In genomic region chr6:128797185-128797905, GRCm38 (mm10) we compare ENCODE assay signal across 8 mouse cellular contexts. TPM values are rescaled to one million over a fixed set of nuclear protein-coding genes. Genes with fewer than 3 reads are reported as not detected.
DNase-seq lines count a peak whose midpoint lies in the region; ATAC-seq and TF ChIP-seq lines count a peak whose summit lies in the region.
"Had no signal": no experiment of that assay in that cellular context is flagged by ENCODE, and none has a peak within 500 bp of the region (broad histone marks: within the 10 kb centered on the region; RNA-seq: fewer than 3 reads in every experiment).

No protein-coding gene starts in this region.

- no peak overlapping the region for H3K27ac ChIP-seq in lung, embryonic 14.5 days (ENCODE audit: low read depth)
- no peak overlapping the region for H3K27ac ChIP-seq in forebrain, embryonic 10.5 days
- 0 out of 2 replicates have a peak overlapping the region, but pooled peaks have one; percentile 20 for H3K27ac ChIP-seq in intestine, embryonic 16.5 days (ENCODE audit: low read length)
- H3K27ac ChIP-seq in olfactory bulb, adult 2 months (ENCODE audit: insufficient read depth, low read depth, low read length) = peak overlapping the region; percentile 33; the same call in 1 of the 2 replicates

- no peak overlapping the region for H3K9ac ChIP-seq in lung, embryonic 14.5 days
- no peak overlapping the region; the same call in 1 of the 2 replicates for H3K9ac ChIP-seq in intestine, embryonic 16.5 days (ENCODE audit: low read depth, low read length)

- no peaks in the 10 kb centered on the region for H3K9me3 ChIP-seq in lung, embryonic 14.5 days (ENCODE audit: low read depth, low read length)
- no peaks in the 10 kb centered on the region for H3K9me3 ChIP-seq in forebrain, embryonic 10.5 days
- no peaks in the 10 kb centered on the region for H3K9me3 ChIP-seq in intestine, embryonic 16.5 days (ENCODE audit: control insufficient read depth, low read length)

- no peak for TF ChIP-seq CTCF in lung, embryonic 14.5 days (IDR thresholded peaks at IDR 0.05; ENCODE audit: low read depth)
- no peak for TF ChIP-seq CTCF in olfactory bulb, adult 2 months (IDR thresholded peaks at IDR 0.05; ENCODE audit: insufficient read depth, low read depth, low read length)

- H3K36me3 ChIP-seq in lung, embryonic 14.5 days (ENCODE audit: insufficient read depth) = no peaks in the 10 kb centered on the region
- H3K36me3 ChIP-seq in forebrain, embryonic 10.5 days (replicated peaks) = no peaks in the 10 kb centered on the region
- H3K36me3 ChIP-seq in intestine, embryonic 16.5 days (ENCODE audit: control insufficient read depth, insufficient read depth, low read length) = no peaks in the 10 kb centered on the region

- TF ChIP-seq POLR2A in olfactory bulb, adult 2 months (IDR thresholded peaks at IDR 0.05; ENCODE audit: insufficient read depth, low read depth, low read length) = no peak

- H3K4me1 ChIP-seq in lung, embryonic 14.5 days (ENCODE audit: insufficient read depth) = no peaks in the 10 kb centered on the region; the same call in 1 of the 2 replicates
- peaks cover 17% of the 10 kb centered on the region for H3K4me1 ChIP-seq in forebrain, embryonic 10.5 days
- peaks cover 10% of the 10 kb centered on the region; the same call in 1 of the 2 replicates for H3K4me1 ChIP-seq in intestine, embryonic 16.5 days (ENCODE audit: control insufficient read depth, insufficient read depth, low read length)
- peaks cover 12% of the 10 kb centered on the region for H3K4me1 ChIP-seq in olfactory bulb, adult 2 months (ENCODE audit: control insufficient read depth, insufficient read depth, low read length)

- WGBS in lung, embryonic 14.5 days = 70% methylated on average over 12 of the region's 12 CpGs
- 84% methylated on average over 12 of the region's 12 CpGs for WGBS in forebrain, embryonic 10.5 days
- WGBS in intestine, embryonic 16.5 days = 77% methylated on average over 12 of the region's 12 CpGs
- WGBS in olfactory bulb, adult 2 months = 70% methylated on average over 12 of the region's 12 CpGs

- DNase-seq in lung, embryonic 14.5 days = no peak
- no peak for DNase-seq in lung, postnatal 4 days
- DNase-seq in forebrain, embryonic 10.5 days (ENCODE audit: extremely low spot score, low spot score) = no peak
- no peak for DNase-seq in left cerebral cortex, adult 8-10 months (ENCODE audit: low spot score in 2 of 2)
- DNase-seq in adrenal gland, adult 8-10 months = no peak

- peak overlapping the region; percentile 72 for H3K4me2 ChIP-seq in lung, embryonic 14.5 days
- H3K4me2 ChIP-seq in intestine, embryonic 16.5 days (ENCODE audit: low read depth, low read length) = no peak overlapping the region

- peak overlapping the region; percentile 57 for H3K4me3 ChIP-seq in lung, embryonic 14.5 days (ENCODE audit: low read depth, low read length)
- peak overlapping the region; percentile 63 for H3K4me3 ChIP-seq in forebrain, embryonic 10.5 days
- H3K4me3 ChIP-seq in intestine, embryonic 16.5 days (ENCODE audit: low read length) = no peak overlapping the region
- no peak overlapping the region for H3K4me3 ChIP-seq in olfactory bulb, adult 2 months (ENCODE audit: insufficient read depth, low read depth, low read length)

- H3K27me3 ChIP-seq in lung, embryonic 14.5 days (ENCODE audit: insufficient read depth, low read length) = no peaks in the 10 kb centered on the region
- H3K27me3 ChIP-seq in forebrain, embryonic 10.5 days (ENCODE audit: poor library complexity, severe bottlenecking) = no peaks in the 10 kb centered on the region
- no peaks in the 10 kb centered on the region for H3K27me3 ChIP-seq in intestine, embryonic 16.5 days (replicated peaks; ENCODE audit: control insufficient read depth, insufficient read depth, low read length)

- ATAC-seq in lung, embryonic 14.5 days (ENCODE audit: insufficient read depth) = no peak
- ATAC-seq in intestine, embryonic 16.5 days = no peak

RNA-seq across cellular contexts. Expression of gene Klrb1c, which starts 8.3 kb away (rescaled TPM):
- 0.26 and 0.32 TPM in 2 replicates for polyA plus RNA-seq in lung, embryonic 14.5 days (2014; fragmentation: Nextera tagmentation; extraction: Ambion mirVana)
- polyA plus RNA-seq in forebrain, embryonic 10.5 days (2016; fragmentation: Nextera tagmentation; extraction: Ambion mirVana) = not detected in 2 replicates
- polyA plus RNA-seq in intestine, embryonic 16.5 days (2015; fragmentation: Nextera tagmentation; extraction: Ambion mirVana) = 0.13 and 0.38 TPM in 2 replicates
- not detected in 2 replicates for polyA plus RNA-seq in olfactory bulb, adult 2 months (2012; ENCODE audit: insufficient read depth, insufficient read length, low replicate concordance, missing spikeins)
- total RNA-seq in left cerebral cortex, adult 8-10 months (2022) = under 1 TPM in 1 of 4 experiments, not detected in 3; 0.25 TPM
- total RNA-seq in adrenal gland, adult 8-10 months (2022) = 1 to 10 TPM in 1 of 4 experiments, under 1 TPM in 3; 0.22 to 1.0 (median 0.56) TPM

RNA-seq across cellular contexts. Expression of gene Gm44511, which starts 28.8 kb away (rescaled TPM):
- polyA plus RNA-seq in lung, embryonic 14.5 days (2014; fragmentation: Nextera tagmentation; extraction: Ambion mirVana) = not detected in 2 replicates
- polyA plus RNA-seq in forebrain, embryonic 10.5 days (2016; fragmentation: Nextera tagmentation; extraction: Ambion mirVana) = not detected in 2 replicates
- 0.38 TPM in 1 of 2 replicates, not detected in the other for polyA plus RNA-seq in intestine, embryonic 16.5 days (2015; fragmentation: Nextera tagmentation; extraction: Ambion mirVana)
- not detected in 2 replicates for polyA plus RNA-seq in olfactory bulb, adult 2 months (2012; ENCODE audit: insufficient read depth, insufficient read length, low replicate concordance, missing spikeins)
- under 1 TPM in 1 of 4 experiments, not detected in 3; 0.82 TPM for total RNA-seq in left cerebral cortex, adult 8-10 months (2022)
- total RNA-seq in adrenal gland, adult 8-10 months (2022) = under 1 TPM in 1 of 4 experiments, not detected in 3; 0.54 TPM
- polyA plus RNA-seq: brain, embryonic 14.5 days had no signal

RNA-seq across cellular contexts. Expression of gene Klrb1b, which starts 28.8 kb away (rescaled TPM):
- polyA plus RNA-seq in lung, embryonic 14.5 days (2014; fragmentation: Nextera tagmentation; extraction: Ambion mirVana) = not detected in 2 replicates
- not detected in 2 replicates for polyA plus RNA-seq in forebrain, embryonic 10.5 days (2016; fragmentation: Nextera tagmentation; extraction: Ambion mirVana)
- polyA plus RNA-seq in intestine, embryonic 16.5 days (2015; fragmentation: Nextera tagmentation; extraction: Ambion mirVana) = 1.1 and 1.4 TPM in 2 replicates
- polyA plus RNA-seq in olfactory bulb, adult 2 months (2012; ENCODE audit: insufficient read depth, insufficient read length, low replicate concordance, missing spikeins) = not detected in 2 replicates
- under 1 TPM in 2 of 4 experiments, not detected in 2; 0.46 to 0.70 TPM for total RNA-seq in left cerebral cortex, adult 8-10 months (2022)
- total RNA-seq in adrenal gland, adult 8-10 months (2022) = under 1 TPM in 2 of 4 experiments, not detected in 2; 0.17 to 0.31 TPM
- polyA plus RNA-seq: brain, embryonic 14.5 days had no signal

Comparison
In these comparisons a context has a peak if more than half of its experiments do, and no peak if none do; other contexts are left out.
1. H3K27ac ChIP-seq: peak in intestine, embryonic 16.5 days (single experiment) and olfactory bulb, adult 2 months (single experiment); none in lung, embryonic 14.5 days (single experiment) and forebrain, embryonic 10.5 days (single experiment).
2. H3K4me3 ChIP-seq: peak in lung, embryonic 14.5 days (single experiment) and forebrain, embryonic 10.5 days (single experiment); none in intestine, embryonic 16.5 days (single experiment) and olfactory bulb, adult 2 months (single experiment).